Mouse (Mus musculus): ENCODE results near the gene Adgrv1. TPM values are rescaled to one million over a fixed set of nuclear protein-coding genes. Genes with fewer than 3 reads are reported as not detected.

Adgrv1 gene
- 0.34 and 0.70 TPM in 2 replicates for polyA plus RNA-seq (2012; rRNA removed)

GRCm38 (mm10) chr13:81632720-81633415, at the start of gene Adgrv1:
Gene Adgrv1, minus strand, starts transcription at chr13:81633154.

GRCm38 (mm10) chr13:81657351-81658052, 24.5 kb upstream of the Adgrv1 start, which contains the start of gene Lysmd3:
Gene Lysmd3, plus strand, starts transcription at chr13:81657663.

Other genes starting within 250 kb of the Adgrv1 start
- gene Lysmd3, start 24.5 kb upstream of the Adgrv1 start, polyA plus RNA-seq (2012; rRNA removed) = 6.5 and 6.9 TPM in 2 replicates
- gene Polr3g, start 77.9 kb upstream of the Adgrv1 start, polyA plus RNA-seq (2012; rRNA removed) = 4.0 TPM in 2 replicates
- gene Mblac2, start 78.2 kb upstream of the Adgrv1 start, polyA plus RNA-seq (2012; rRNA removed) = 2.1 and 2.7 TPM in 2 replicates
- 48.6 and 52.3 TPM in 2 replicates for gene Cetn3, start 149.9 kb upstream of the Adgrv1 start, polyA plus RNA-seq (2012; rRNA removed)

Data from liver, embryonic 18 days (tissue).